Mouse (Mus musculus): ENCODE data around the gene Dyx1c1.

Gene Dyx1c1

GRCm38 (mm10) chr9:72974734-72975133 is 16.1 kb downstream of the Dyx1c1 start:
- no peak for DNase-seq

GRCm38 (mm10) chr9:72975242-72975641 is 16.7 kb downstream of the Dyx1c1 start:
- no peak for DNase-seq

- DNase-seq = no peak
These were observed 24.5 kb downstream of the Dyx1c1 start for GRCm38 (mm10) chr9:72983066-72983465.

GRCm38 (mm10) chr9:72985250-72986220 is 26.9 kb downstream of the Dyx1c1 start, which contains the start of the genes Ccpg1os and Ccpg1:
Gene Ccpg1os (minus strand): TSS chr9:72985382.
Gene Ccpg1 (plus strand): TSS chr9:72985429.
- DNase-seq = peak; percentile 89 to 95

GRCm38 (mm10) chr9:72987703-72988102 is 29.1 kb downstream of the Dyx1c1 start:
- DNase-seq = no peak

- DNase-seq = no peak
These were observed 30.1 kb downstream of the Dyx1c1 start for GRCm38 (mm10) chr9:72988706-72989105.

GRCm38 (mm10) chr9:72991420-72991819 is 32.8 kb downstream of the Dyx1c1 start:
- DNase-seq = no peak

GRCm38 (mm10) chr9:72992576-72992975 is 34.0 kb downstream of the Dyx1c1 start:
- DNase-seq = no peak

GRCm38 (mm10) chr9:72996167-72996566 is 37.6 kb downstream of the Dyx1c1 start:
- DNase-seq = no peak

- DNase-seq = no peak
These were observed 38.2 kb downstream of the Dyx1c1 start for GRCm38 (mm10) chr9:72996806-72997205.

- DNase-seq = no peak
These were observed 41.9 kb downstream of the Dyx1c1 start for GRCm38 (mm10) chr9:73000487-73000886.

- no peak for DNase-seq
These were observed 42.9 kb downstream of the Dyx1c1 start for GRCm38 (mm10) chr9:73001314-73002011.

GRCm38 (mm10) chr9:73002177-73002576 is 43.6 kb downstream of the Dyx1c1 start:
- no peak for DNase-seq

- DNase-seq = no peak
These were observed 45.5 kb downstream of the Dyx1c1 start for GRCm38 (mm10) chr9:73004076-73004475.

GRCm38 (mm10) chr9:73005106-73005505 is 46.5 kb downstream of the Dyx1c1 start:
- DNase-seq = no peak

GRCm38 (mm10) chr9:73006175-73006574 is 47.6 kb downstream of the Dyx1c1 start:
- no peak for DNase-seq

GRCm38 (mm10) chr9:73008384-73008783 is 49.8 kb downstream of the Dyx1c1 start:
- no peak for DNase-seq

- no peak for DNase-seq
These were observed 54.0 kb downstream of the Dyx1c1 start for GRCm38 (mm10) chr9:73012629-73013028.

- no peak for DNase-seq
These were observed 56.1 kb downstream of the Dyx1c1 start for GRCm38 (mm10) chr9:73014724-73015123.

- no peak for DNase-seq
These were observed 61.3 kb downstream of the Dyx1c1 start for GRCm38 (mm10) chr9:73019841-73020240.

GRCm38 (mm10) chr9:73020566-73021097 is 62.0 kb downstream of the Dyx1c1 start:
- DNase-seq = no peak

All from spleen, adult 18-20 months (tissue).